Comparison of ENCODE assay signal across 8 mouse cellular contexts in genomic region chr17:78611117-78611516, GRCm38 (mm10).
A peak's percentile ranks its signal among the peaks of the same experiment; 100 is the strongest.
DNase-seq lines count a peak whose midpoint lies in the region; ATAC-seq and TF ChIP-seq lines count a peak whose summit lies in the region.

No protein-coding gene starts in this region.

- TF ChIP-seq EP300 in ES-Bruce4 (IDR thresholded peaks at IDR 0.05; ENCODE audit: insufficient read depth, low read depth, low read length): no peak

- no peak overlapping the region for H3K9ac ChIP-seq in liver, embryonic 12.5 days
- no peak overlapping the region for H3K9ac ChIP-seq in ES-Bruce4 (ENCODE audit: low read depth, poor library complexity, severe bottlenecking)

- H3K9me3 ChIP-seq in liver, embryonic 12.5 days (replicated peaks): no peaks in the 10 kb centered on the region
- no peaks in the 10 kb centered on the region for H3K9me3 ChIP-seq in ES-Bruce4 (replicated peaks; ENCODE audit: control insufficient read depth, insufficient read depth, low read length, poor library complexity, severe bottlenecking)

- DNase-seq in frontal cortex, postnatal 25 days (ENCODE audit: low spot score in 2 of 2): no peak
- DNase-seq in liver (peak; percentile 27), MN1 (ENCODE audit: low spot score) (no peak)
- DNase-seq in kidney, postnatal 4 days: peak; percentile 69 to 72
- no peak for DNase-seq in urinary bladder, postnatal 4 days (ENCODE audit: low spot score in 2 of 2)

- no peaks in the 10 kb centered on the region for H3K36me3 ChIP-seq in liver, embryonic 12.5 days
- H3K36me3 ChIP-seq in ES-Bruce4 (ENCODE audit: control insufficient read depth, insufficient read depth, low read length, poor library complexity, severe bottlenecking): no peaks in the 10 kb centered on the region

- ATAC-seq in frontal cortex, adult (ENCODE audit: low TSS enrichment): 0 out of 2 replicates have a peak, but pooled peaks have one; percentile 52
- no peak for ATAC-seq in liver, embryonic 12.5 days

- 61% methylated on average over 6 of the region's 6 CpGs for WGBS in liver, embryonic 12.5 days (ENCODE audit: insufficient replicate concordance)

- no peaks in the 10 kb centered on the region for H3K4me1 ChIP-seq in liver, embryonic 12.5 days
- H3K4me1 ChIP-seq in ES-Bruce4 (ENCODE audit: control insufficient read depth, insufficient read depth, low read length): no peaks in the 10 kb centered on the region

- TF ChIP-seq CTCF in ES-Bruce4 (IDR thresholded peaks at IDR 0.05; ENCODE audit: low read depth, low read length): peak; percentile 74

- no peak overlapping the region for H3K4me2 ChIP-seq in liver, embryonic 12.5 days

- H3K27me3 ChIP-seq in liver, embryonic 12.5 days (replicated peaks): 0 out of 2 replicates have a peak, but pooled peaks cover 2% of the 10 kb centered on the region
- no peaks in the 10 kb centered on the region for H3K27me3 ChIP-seq in ES-Bruce4 (ENCODE audit: control insufficient read depth, insufficient read depth, low read length, poor library complexity, severe bottlenecking)

- no peak for TF ChIP-seq POLR2A in ES-Bruce4 (IDR thresholded peaks at IDR 0.05; ENCODE audit: insufficient read depth, low read length)

- H3K27ac ChIP-seq in liver, embryonic 12.5 days: no peak overlapping the region
- no peak overlapping the region for H3K27ac ChIP-seq in ES-Bruce4 (ENCODE audit: insufficient read depth, low read length)

- H3K4me3 ChIP-seq in liver, embryonic 12.5 days: no peak overlapping the region
- no peak overlapping the region for H3K4me3 ChIP-seq in ES-Bruce4 (ENCODE audit: low read depth, low read length)

Comparison
In these comparisons a context has a peak if more than half of its experiments do, and no peak if none do; other contexts are left out.
1. DNase-seq: peak in liver (single experiment) and kidney, postnatal 4 days (2 of 2); none in frontal cortex, postnatal 25 days (0 of 2), MN1 (single experiment) and urinary bladder, postnatal 4 days (0 of 2).